Mouse (Mus musculus): Measurements from ENCODE around the gene Ppp1r9a.

DNA sequence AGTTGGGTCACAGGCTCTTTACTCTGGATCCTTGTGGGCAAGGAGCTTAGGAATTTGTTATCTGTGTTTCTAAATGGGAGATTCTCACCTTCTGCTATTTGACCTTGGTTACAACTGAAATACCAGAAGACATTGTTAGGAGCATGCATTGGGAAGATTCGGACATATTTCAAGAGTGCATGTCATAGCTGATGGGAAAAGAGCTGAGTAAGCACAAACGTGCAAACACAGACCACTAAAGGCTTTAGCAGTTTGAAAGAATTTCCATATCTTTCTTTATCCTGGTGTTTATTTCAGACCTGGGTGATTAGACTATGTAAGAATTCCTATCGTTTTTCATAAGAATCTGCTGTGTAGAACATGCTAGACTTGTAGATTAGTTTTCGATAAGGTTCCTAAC is 59.5 kb downstream of the Ppp1r9a start:
- TF ChIP-seq POLR2A (IDR thresholded peaks at IDR 0.05; ENCODE audit: extremely low read depth, insufficient read depth, low read length) (no peak), CTCF (IDR thresholded peaks at IDR 0.05; ENCODE audit: extremely low read depth, insufficient read depth, low read length) (no peak)

Measured in cortical plate, adult 2 months (tissue).